Mouse (Mus musculus) intestine, postnatal 0 days (tissue): ENCODE data around the gene Zfp74. TPM values are rescaled to one million over a fixed set of nuclear protein-coding genes. Genes with fewer than 3 reads are reported as not detected.
A peak's percentile ranks its signal among the peaks of the same experiment; 100 is the strongest.

Experiments
- ATAC-seq: fragments of 200-750 bp; cut with Nextera tagmentation; 2 replicates; pipeline ENCODE4 v1.8.0; 2017; ENCODE audit warnings: mild to moderate bottlenecking, moderate TSS enrichment, moderate library complexity
- H3K27ac ChIP-seq: fragments of 300-500 bp; sonication (generic); 2 replicates; pipeline ENCODE4 v1.5.1; 2014; ENCODE audit warnings: mild to moderate bottlenecking, low read depth, low read length, moderate library complexity
- H3K27me3 ChIP-seq: fragments of 300-500 bp; sonication (generic); replicated peaks from 2 replicates; pipeline ENCODE4 v1.6.1; 2014; ENCODE audit warnings: low read length, mixed read lengths; ENCODE audit not compliant: control insufficient read depth, insufficient read depth
- H3K36me3 ChIP-seq: fragments of 300-500 bp; sonication (generic); 2 replicates; pipeline ENCODE4 v1.6.1; 2014; ENCODE audit warnings: mild to moderate bottlenecking, moderate library complexity; ENCODE audit not compliant: control insufficient read depth, insufficient read depth
- H3K4me1 ChIP-seq: fragments of 300-500 bp; sonication (generic); replicated peaks from 2 replicates; pipeline ENCODE4 v1.6.1; 2014; ENCODE audit warnings: antibody characterized with exemption, low read length, mixed read lengths; ENCODE audit not compliant: control insufficient read depth, insufficient read depth
- H3K4me2 ChIP-seq: fragments of 300-500 bp; sonication (generic); replicated peaks from 2 replicates; pipeline ENCODE4 v1.6.1; 2014; ENCODE audit warnings: low read depth, mild to moderate bottlenecking, moderate library complexity
- H3K4me3 ChIP-seq: fragments of 300-500 bp; sonication (generic); 2 replicates; pipeline ENCODE4 v1.5.1; 2014; ENCODE audit warnings: low read depth, low read length
- H3K9ac ChIP-seq: fragments of 300-500 bp; sonication (generic); 2 replicates; pipeline ENCODE4 v1.6.1; 2014; ENCODE audit warnings: mild to moderate bottlenecking, low read depth, low read length
- H3K9me3 ChIP-seq: fragments of 300-500 bp; sonication (generic); 2 replicates; pipeline ENCODE4 v1.6.1; 2016; ENCODE audit warnings: mixed run types; ENCODE audit not compliant: control insufficient read depth
- CTCF ChIP-seq: sonication (generic); IDR thresholded peaks from 2 replicates; pipeline ENCODE4 v1.5.1; 2016; ENCODE audit warnings: low read depth, mild to moderate bottlenecking, control low read depth, antibody characterized with exemption, moderate library complexity
- WGBS: fragments of 180-500 bp; shearing (Covaris S2); extraction: QIAGEN DNeasy Blood & Tissue Kit; methylation state at CpG from one replicate; pipeline ENCODE4 v1.1.7; 2014; 5-methylcytosine and 5-hydroxymethylcytosine counted together
- polyA plus RNA-seq: library from polyadenylated mRNA; unstranded; fragments of >200 nt; fragmentation: Nextera tagmentation; extraction: Ambion mirVana; gene quantifications from 2 replicates; pipeline ENCODE4 v1.2.1, GENCODE M21; 2015

Zfp74 gene
- polyA plus RNA-seq, 1 experiment from 2014 or later: 2.6 TPM

GRCm38 (mm10) chr7:29912172-29912571 is 41.7 kb downstream of the Zfp74 start:
- H3K9ac ChIP-seq: no peak overlapping the region
- TF ChIP-seq CTCF: no peak

GRCm38 (mm10) chr7:29910252-29910651 is 43.6 kb downstream of the Zfp74 start:
- 79% methylated on average over 2 of the region's 2 CpGs for WGBS
- Histone ChIP-seq H3K4me2 (no peak overlapping the region), H3K9me3 (no peaks in the 10 kb centered on the region), H3K36me3 (peaks cover 29% of the 10 kb centered on the region), H3K27ac (no peak overlapping the region), H3K4me1 (no peaks in the 10 kb centered on the region), H3K9ac (no peak overlapping the region), H3K4me3 (no peak overlapping the region), H3K27me3 (no peaks in the 10 kb centered on the region)
- no peak for ATAC-seq
- no peak for TF ChIP-seq CTCF

More at GRCm38 (mm10) chr7:29912172-29912571, 41.7 kb downstream of the Zfp74 start:
- Histone ChIP-seq H3K27me3 (no peaks in the 10 kb centered on the region), H3K4me2 (no peak overlapping the region), H3K36me3 (peaks cover 36% of the 10 kb centered on the region), H3K4me3 (no peak overlapping the region), H3K9me3 (no peaks in the 10 kb centered on the region), H3K27ac (no peak overlapping the region), H3K4me1 (no peaks in the 10 kb centered on the region)
- 91% methylated on average over 13 of the region's 13 CpGs for WGBS
- ATAC-seq: no peak

- Histone ChIP-seq H3K36me3 (peaks cover 12% of the 10 kb centered on the region), H3K4me1 (no peaks in the 10 kb centered on the region), H3K9me3 (no peaks in the 10 kb centered on the region), H3K4me3 (peak within 1 kb of the TSS; percentile 60), H3K27me3 (no peaks in the 10 kb centered on the region), H3K4me2 (peak within 1 kb of the TSS; percentile 62), H3K27ac (no peak within 1 kb of the TSS), H3K9ac (peak within 1 kb of the TSS; percentile 34)
- WGBS: under 1% methylated on average over 33 of the region's 33 CpGs
- no peak for TF ChIP-seq CTCF
- ATAC-seq: peak; percentile 69
Measured at GRCm38 (mm10) chr7:29908130-29908950, 45.5 kb downstream of the Zfp74 start, which contains the start of gene Zfp383. Gene Zfp383, plus strand, starts transcription at chr7:29908223.

GRCm38 (mm10) chr7:29907206-29907605 is 46.7 kb downstream of the Zfp74 start:
- ATAC-seq: no peak
- H3K27ac ChIP-seq: no peak overlapping the region
- no peaks in the 10 kb centered on the region for H3K4me1 ChIP-seq
- H3K9ac ChIP-seq: no peak overlapping the region
- H3K27me3 ChIP-seq: no peaks in the 10 kb centered on the region
- H3K9me3 ChIP-seq: no peaks in the 10 kb centered on the region
- WGBS: 92% methylated on average over 5 of the region's 5 CpGs
- H3K4me2 ChIP-seq: peak overlapping the region; percentile 71; the same call in 1 of the 2 replicates
- no peak for TF ChIP-seq CTCF
- H3K4me3 ChIP-seq: no peak overlapping the region
- H3K36me3 ChIP-seq: peaks cover 4% of the 10 kb centered on the region; the same call in 1 of the 2 replicates

GRCm38 (mm10) chr7:29906682-29907058 is 47.2 kb downstream of the Zfp74 start:
- H3K36me3 ChIP-seq: no peaks in the 10 kb centered on the region; the same call in 1 of the 2 replicates
- H3K4me1 ChIP-seq: no peaks in the 10 kb centered on the region
- peak overlapping the region; percentile 87; the same call in 1 of the 2 replicates for H3K27ac ChIP-seq
- H3K4me3 ChIP-seq: peak overlapping the region; percentile 64
- H3K4me2 ChIP-seq: peak overlapping the region; percentile 71
- no peaks in the 10 kb centered on the region for H3K9me3 ChIP-seq
- 0 out of 2 replicates have a peak overlapping the region, but pooled peaks have one; percentile 68 for H3K9ac ChIP-seq
- 21% methylated on average over 8 of the region's 8 CpGs for WGBS
- no peak for ATAC-seq
- H3K27me3 ChIP-seq: no peaks in the 10 kb centered on the region
- no peak for TF ChIP-seq CTCF

- peak within 1 kb of the TSS; percentile 68 for H3K9ac ChIP-seq
- H3K4me3 ChIP-seq: peak within 1 kb of the TSS; percentile 64
- TF ChIP-seq CTCF: 0 out of 2 replicates have a peak, but pooled peaks have one; percentile 6
- H3K36me3 ChIP-seq: no peaks in the 10 kb centered on the region; the same call in 1 of the 2 replicates
- H3K9me3 ChIP-seq: no peaks in the 10 kb centered on the region
- no peaks in the 10 kb centered on the region for H3K27me3 ChIP-seq
- WGBS: under 1% methylated on average over 22 of the region's 22 CpGs
- no peaks in the 10 kb centered on the region for H3K4me1 ChIP-seq
- peak; percentile 88 for ATAC-seq
- peak within 1 kb of the TSS; percentile 87 for H3K27ac ChIP-seq
- H3K4me2 ChIP-seq: peak within 1 kb of the TSS; percentile 71
Measured at GRCm38 (mm10) chr7:29905966-29906681, 47.8 kb downstream of the Zfp74 start, which contains the start of gene Zfp27. Gene Zfp27, minus strand, starts transcription at chr7:29906572.
